Mouse (Mus musculus): ENCODE measurements around the gene Htr1a. TPM values are rescaled to one million over a fixed set of nuclear protein-coding genes. Genes with fewer than 3 reads are reported as not detected.

Htr1a gene
- polyA plus RNA-seq (2014; fragmentation: Nextera tagmentation; extraction: Ambion mirVana): not detected in 2 replicates

GRCm38 (mm10) chr13:105443339-105443738 is at the start of gene Htr1a:
Gene Htr1a, plus strand, starts transcription at chr13:105443639.
- DNase-seq (ENCODE audit: low spot score) (no peak), ATAC-seq (ENCODE audit: insufficient number of reproducible peaks, low FRiP score, low TSS enrichment, low read depth) (no peak)
- Histone ChIP-seq H3K4me2 (ENCODE audit: low read depth, severe bottlenecking) (no peak within 1 kb of the TSS), H3K27me3 (ENCODE audit: control insufficient read depth, insufficient read depth, low read length) (peaks cover 36% of the 10 kb centered on the region), H3K9ac (ENCODE audit: low read length) (no peak within 1 kb of the TSS), H3K27ac (replicated peaks; ENCODE audit: low read depth, low read length) (no peak within 1 kb of the TSS), H3K4me3 (ENCODE audit: low read depth, low read length) (no peak within 1 kb of the TSS), H3K9me3 (ENCODE audit: control insufficient read depth, low read length) (no peaks in the 10 kb centered on the region), H3K36me3 (ENCODE audit: control insufficient read depth, insufficient read depth, low read length) (no peaks in the 10 kb centered on the region), H3K4me1 (ENCODE audit: control insufficient read depth, insufficient read depth, low read length) (no peaks in the 10 kb centered on the region)
- WGBS: 4% methylated on average over 8 of the region's 8 CpGs

- no peaks in the 10 kb centered on the region for H3K9me3 ChIP-seq (ENCODE audit: control insufficient read depth, low read length)
- no peaks in the 10 kb centered on the region for H3K27me3 ChIP-seq (ENCODE audit: control insufficient read depth, insufficient read depth, low read length)
- no peak overlapping the region for H3K9ac ChIP-seq (ENCODE audit: low read length)
- no peaks in the 10 kb centered on the region for H3K36me3 ChIP-seq (ENCODE audit: control insufficient read depth, insufficient read depth, low read length)
- DNase-seq (ENCODE audit: low spot score) (no peak), ATAC-seq (ENCODE audit: insufficient number of reproducible peaks, low FRiP score, low TSS enrichment, low read depth) (no peak)
- no peak overlapping the region for H3K4me3 ChIP-seq (ENCODE audit: low read depth, low read length)
- H3K4me2 ChIP-seq (ENCODE audit: low read depth, severe bottlenecking): no peak overlapping the region
- 86% methylated on average over 10 of the region's 10 CpGs for WGBS
- no peaks in the 10 kb centered on the region for H3K4me1 ChIP-seq (ENCODE audit: control insufficient read depth, insufficient read depth, low read length)
- H3K27ac ChIP-seq (replicated peaks; ENCODE audit: low read depth, low read length): no peak overlapping the region
These were observed 31.7 kb upstream of the Htr1a start for GRCm38 (mm10) chr13:105411535-105412326.

GRCm38 (mm10) chr13:105412327-105412722 is 31.1 kb upstream of the Htr1a start:
- H3K9ac ChIP-seq (ENCODE audit: low read length): no peak overlapping the region
- ATAC-seq (ENCODE audit: insufficient number of reproducible peaks, low FRiP score, low TSS enrichment, low read depth): no peak
- DNase-seq (ENCODE audit: low spot score): no peak
- no peaks in the 10 kb centered on the region for H3K36me3 ChIP-seq (ENCODE audit: control insufficient read depth, insufficient read depth, low read length)
- H3K27ac ChIP-seq (replicated peaks; ENCODE audit: low read depth, low read length): no peak overlapping the region
- H3K9me3 ChIP-seq (ENCODE audit: control insufficient read depth, low read length): no peaks in the 10 kb centered on the region
- H3K4me2 ChIP-seq (ENCODE audit: low read depth, severe bottlenecking): no peak overlapping the region
- H3K27me3 ChIP-seq (ENCODE audit: control insufficient read depth, insufficient read depth, low read length): no peaks in the 10 kb centered on the region
- no peak overlapping the region for H3K4me3 ChIP-seq (ENCODE audit: low read depth, low read length)
- H3K4me1 ChIP-seq (ENCODE audit: control insufficient read depth, insufficient read depth, low read length): no peaks in the 10 kb centered on the region
- WGBS: 91% methylated on average over 3 of the region's 3 CpGs

GRCm38 (mm10) chr13:105433141-105433540 is 10.3 kb upstream of the Htr1a start:
- H3K9ac ChIP-seq (ENCODE audit: low read length): no peak overlapping the region
- no peaks in the 10 kb centered on the region for H3K4me1 ChIP-seq (ENCODE audit: control insufficient read depth, insufficient read depth, low read length)
- ATAC-seq (ENCODE audit: insufficient number of reproducible peaks, low FRiP score, low TSS enrichment, low read depth) (no peak), DNase-seq (ENCODE audit: low spot score) (no peak)
- no peaks in the 10 kb centered on the region for H3K36me3 ChIP-seq (ENCODE audit: control insufficient read depth, insufficient read depth, low read length)
- no peak overlapping the region for H3K4me2 ChIP-seq (ENCODE audit: low read depth, severe bottlenecking)
- 82% methylated on average over 2 of the region's 2 CpGs for WGBS
- H3K27ac ChIP-seq (replicated peaks; ENCODE audit: low read depth, low read length): no peak overlapping the region
- H3K4me3 ChIP-seq (ENCODE audit: low read depth, low read length): no peak overlapping the region
- no peaks in the 10 kb centered on the region for H3K9me3 ChIP-seq (ENCODE audit: control insufficient read depth, low read length)
- no peaks in the 10 kb centered on the region for H3K27me3 ChIP-seq (ENCODE audit: control insufficient read depth, insufficient read depth, low read length)

GRCm38 (mm10) chr13:105433630-105434029 is 9.8 kb upstream of the Htr1a start:
- Histone ChIP-seq H3K27ac (replicated peaks; ENCODE audit: low read depth, low read length) (no peak overlapping the region), H3K27me3 (ENCODE audit: control insufficient read depth, insufficient read depth, low read length) (no peaks in the 10 kb centered on the region), H3K9ac (ENCODE audit: low read length) (no peak overlapping the region), H3K4me1 (ENCODE audit: control insufficient read depth, insufficient read depth, low read length) (no peaks in the 10 kb centered on the region), H3K4me2 (ENCODE audit: low read depth, severe bottlenecking) (no peak overlapping the region), H3K4me3 (ENCODE audit: low read depth, low read length) (no peak overlapping the region), H3K36me3 (ENCODE audit: control insufficient read depth, insufficient read depth, low read length) (no peaks in the 10 kb centered on the region), H3K9me3 (ENCODE audit: control insufficient read depth, low read length) (no peaks in the 10 kb centered on the region)
- DNase-seq (ENCODE audit: low spot score): no peak
- ATAC-seq (ENCODE audit: insufficient number of reproducible peaks, low FRiP score, low TSS enrichment, low read depth): no peak
- WGBS: 84% methylated on average over 1 of the region's 1 CpGs

- no peak overlapping the region for H3K27ac ChIP-seq (replicated peaks; ENCODE audit: low read depth, low read length)
- H3K4me3 ChIP-seq (ENCODE audit: low read depth, low read length): no peak overlapping the region
- H3K36me3 ChIP-seq (ENCODE audit: control insufficient read depth, insufficient read depth, low read length): no peaks in the 10 kb centered on the region
- no peaks in the 10 kb centered on the region for H3K9me3 ChIP-seq (ENCODE audit: control insufficient read depth, low read length)
- no peak overlapping the region for H3K4me2 ChIP-seq (ENCODE audit: low read depth, severe bottlenecking)
- WGBS: 6% methylated on average over 6 of the region's 6 CpGs
- H3K9ac ChIP-seq (ENCODE audit: low read length): no peak overlapping the region
- peaks cover 36% of the 10 kb centered on the region for H3K27me3 ChIP-seq (ENCODE audit: control insufficient read depth, insufficient read depth, low read length)
- no peak for ATAC-seq (ENCODE audit: insufficient number of reproducible peaks, low FRiP score, low TSS enrichment, low read depth)
- no peaks in the 10 kb centered on the region for H3K4me1 ChIP-seq (ENCODE audit: control insufficient read depth, insufficient read depth, low read length)
- peak; percentile 80 for DNase-seq (ENCODE audit: low spot score)
These were observed 863 bp upstream of the Htr1a start for GRCm38 (mm10) chr13:105442576-105442975.

- Histone ChIP-seq H3K9ac (ENCODE audit: low read length) (no peak overlapping the region), H3K9me3 (ENCODE audit: control insufficient read depth, low read length) (no peaks in the 10 kb centered on the region), H3K36me3 (ENCODE audit: control insufficient read depth, insufficient read depth, low read length) (no peaks in the 10 kb centered on the region), H3K4me1 (ENCODE audit: control insufficient read depth, insufficient read depth, low read length) (no peaks in the 10 kb centered on the region), H3K4me2 (ENCODE audit: low read depth, severe bottlenecking) (no peak overlapping the region), H3K27me3 (ENCODE audit: control insufficient read depth, insufficient read depth, low read length) (peaks cover 36% of the 10 kb centered on the region), H3K27ac (replicated peaks; ENCODE audit: low read depth, low read length) (no peak overlapping the region), H3K4me3 (ENCODE audit: low read depth, low read length) (no peak overlapping the region)
- WGBS: under 1% methylated on average over 14 of the region's 15 CpGs
- ATAC-seq (ENCODE audit: insufficient number of reproducible peaks, low FRiP score, low TSS enrichment, low read depth) (no peak), DNase-seq (ENCODE audit: low spot score) (no peak)
These were observed 415 bp downstream of the Htr1a start for GRCm38 (mm10) chr13:105443871-105444237.

GRCm38 (mm10) chr13:105444238-105444894 is 927 bp downstream of the Htr1a start:
- ATAC-seq (ENCODE audit: insufficient number of reproducible peaks, low FRiP score, low TSS enrichment, low read depth) (no peak; the same call in 1 of the 2 replicates), DNase-seq (ENCODE audit: low spot score) (peak; percentile 23)
- no peaks in the 10 kb centered on the region for H3K9me3 ChIP-seq (ENCODE audit: control insufficient read depth, low read length)
- peaks cover 36% of the 10 kb centered on the region for H3K27me3 ChIP-seq (ENCODE audit: control insufficient read depth, insufficient read depth, low read length)
- no peaks in the 10 kb centered on the region for H3K36me3 ChIP-seq (ENCODE audit: control insufficient read depth, insufficient read depth, low read length)
- no peaks in the 10 kb centered on the region for H3K4me1 ChIP-seq (ENCODE audit: control insufficient read depth, insufficient read depth, low read length)
- H3K4me3 ChIP-seq (ENCODE audit: low read depth, low read length): no peak overlapping the region
- WGBS: under 1% methylated on average over 39 of the region's 39 CpGs
- no peak overlapping the region for H3K27ac ChIP-seq (replicated peaks; ENCODE audit: low read depth, low read length)
- no peak overlapping the region for H3K4me2 ChIP-seq (ENCODE audit: low read depth, severe bottlenecking)
- H3K9ac ChIP-seq (ENCODE audit: low read length): no peak overlapping the region

Measured in limb, embryonic 11.5 days (tissue).